21 mouse cellular contexts compared by ENCODE assay signal in the genomic region with DNA sequence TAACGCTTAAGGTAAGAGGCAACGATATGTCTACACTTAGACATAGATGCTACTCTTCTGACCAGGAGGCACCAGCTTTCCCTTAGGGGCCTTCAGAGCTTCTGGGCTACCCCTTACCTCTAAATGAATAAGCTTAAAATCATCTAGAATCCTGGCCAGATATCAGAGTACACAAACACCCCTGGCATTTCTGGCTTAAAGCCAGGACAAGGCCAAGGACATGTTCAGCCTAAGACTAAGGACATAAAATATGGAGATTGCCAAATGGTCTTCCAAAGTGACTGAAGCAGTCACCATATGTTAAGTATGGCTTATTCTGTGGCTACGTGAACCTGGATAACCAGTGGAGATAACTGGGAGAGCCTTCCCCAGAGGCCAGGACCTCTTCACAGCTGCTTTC.
A peak's percentile ranks its signal among the peaks of the same experiment; 100 is the strongest.
DNase-seq lines count a peak whose midpoint lies in the region; ATAC-seq lines count a peak whose summit lies in the region.
"Had no signal": no experiment of that assay in that cellular context is flagged by ENCODE, and none has a peak within 500 bp of the region (broad histone marks: within the 10 kb centered on the region; RNA-seq: fewer than 3 reads in every experiment).

No protein-coding gene starts in this region.

- peak; percentile 26 to 54 for DNase-seq in adrenal gland, adult 18-20 months (ENCODE audit: low spot score in 2 of 2)
- peak; percentile 78 for DNase-seq in adrenal gland, adult 2 months
- DNase-seq in adrenal gland, postnatal 10 days = peak; percentile 55
- DNase-seq in adrenal gland, postnatal 25 days = peak; percentile 47
- DNase-seq in kidney, adult 18-20 months = no peak
- DNase-seq: cerebellum, adult 11-12 months; cerebellum, adult 2 months; cerebellum, adult 9-10 months; cerebellum, postnatal 25 days; embryo, embryonic 11 days; forebrain, postnatal 0 days; gastrocnemius, adult 2 months had no signal

- H3K9ac ChIP-seq in kidney, embryonic 15.5 days = no peak overlapping the region
- H3K9ac ChIP-seq in forebrain, embryonic 15.5 days (replicated peaks) = no peak overlapping the region
- H3K9ac ChIP-seq: embryonic facial prominence, embryonic 13.5 days; embryonic facial prominence, embryonic 15.5 days; forebrain, embryonic 12.5 days; forebrain, postnatal 0 days had no signal

- H3K4me2 ChIP-seq in kidney, embryonic 15.5 days = no peak overlapping the region
- no peak overlapping the region for H3K4me2 ChIP-seq in forebrain, embryonic 15.5 days (replicated peaks)
- H3K4me2 ChIP-seq: embryonic facial prominence, embryonic 13.5 days; embryonic facial prominence, embryonic 15.5 days; forebrain, embryonic 12.5 days had no signal

- no peaks in the 10 kb centered on the region for H3K4me1 ChIP-seq in kidney, embryonic 15.5 days
- H3K4me1 ChIP-seq in forebrain, embryonic 15.5 days = no peaks in the 10 kb centered on the region
- H3K4me1 ChIP-seq: embryonic facial prominence, embryonic 13.5 days; embryonic facial prominence, embryonic 15.5 days; forebrain, embryonic 10.5 days; forebrain, embryonic 12.5 days had no signal

- H3K27me3 ChIP-seq in kidney, embryonic 15.5 days = no peaks in the 10 kb centered on the region
- H3K27me3 ChIP-seq in forebrain, embryonic 15.5 days = no peaks in the 10 kb centered on the region
- H3K27me3 ChIP-seq: embryonic facial prominence, embryonic 13.5 days; embryonic facial prominence, embryonic 15.5 days; forebrain, embryonic 12.5 days had no signal

- ATAC-seq in kidney, embryonic 15.5 days (replicated peaks; ENCODE audit: low FRiP score) = no peak
- ATAC-seq in frontal cortex, adult (ENCODE audit: low TSS enrichment) = no peak
- ATAC-seq in forebrain, embryonic 15.5 days (replicated peaks) = no peak
- ATAC-seq: forebrain, embryonic 14.5 days; forebrain, postnatal 0 days had no signal

- H3K9me3 ChIP-seq in kidney, embryonic 15.5 days (replicated peaks) = no peaks in the 10 kb centered on the region
- no peaks in the 10 kb centered on the region for H3K9me3 ChIP-seq in forebrain, embryonic 15.5 days
- H3K9me3 ChIP-seq: embryonic facial prominence, embryonic 13.5 days; embryonic facial prominence, embryonic 15.5 days; forebrain, embryonic 10.5 days; forebrain, embryonic 12.5 days had no signal

- WGBS in kidney, embryonic 15.5 days = 90% methylated on average over 3 of the region's 3 CpGs
- WGBS in forebrain, embryonic 15.5 days = 97% methylated on average over 3 of the region's 3 CpGs

- no peak overlapping the region for H3K4me3 ChIP-seq in kidney, embryonic 15.5 days (replicated peaks)
- no peak overlapping the region for H3K4me3 ChIP-seq in forebrain, embryonic 15.5 days
- H3K4me3 ChIP-seq: embryonic facial prominence, embryonic 13.5 days; embryonic facial prominence, embryonic 15.5 days; erythroblast, embryonic 14.5 days; forebrain, embryonic 10.5 days; forebrain, embryonic 12.5 days; gastrocnemius, adult 2 months had no signal

- H3K27ac ChIP-seq in kidney, embryonic 15.5 days = no peak overlapping the region
- no peak overlapping the region for H3K27ac ChIP-seq in forebrain, embryonic 15.5 days (replicated peaks)
- H3K27ac ChIP-seq: embryonic facial prominence, embryonic 13.5 days; embryonic facial prominence, embryonic 15.5 days; forebrain, embryonic 10.5 days; forebrain, embryonic 12.5 days; gastrocnemius, adult 2 months had no signal

- H3K36me3 ChIP-seq in kidney, embryonic 15.5 days = no peaks in the 10 kb centered on the region
- no peaks in the 10 kb centered on the region for H3K36me3 ChIP-seq in forebrain, embryonic 15.5 days
- H3K36me3 ChIP-seq: embryonic facial prominence, embryonic 13.5 days; embryonic facial prominence, embryonic 15.5 days; forebrain, embryonic 10.5 days; forebrain, embryonic 12.5 days had no signal
